Mouse (Mus musculus): ENCODE measurements around the gene Gm128.

GRCm38 (mm10) chr3:95264724-95265123 is 23.3 kb upstream of the Gm128 start:
- TF ChIP-seq CTCF (IDR thresholded peaks at IDR 0.05; ENCODE audit: low read depth, low read length), result no peak
- TF ChIP-seq TAL1 (conservative IDR thresholded peaks at IDR 0.05; ENCODE audit: low read depth, low read length), result no peak
